Mouse (Mus musculus): Measurements from ENCODE around the gene Ankrd26. TPM values are rescaled to one million over a fixed set of nuclear protein-coding genes. Genes with fewer than 3 reads are reported as not detected.

The Ankrd26 gene
- polyA plus RNA-seq, 1 experiment, result 4.7 TPM

DNA sequence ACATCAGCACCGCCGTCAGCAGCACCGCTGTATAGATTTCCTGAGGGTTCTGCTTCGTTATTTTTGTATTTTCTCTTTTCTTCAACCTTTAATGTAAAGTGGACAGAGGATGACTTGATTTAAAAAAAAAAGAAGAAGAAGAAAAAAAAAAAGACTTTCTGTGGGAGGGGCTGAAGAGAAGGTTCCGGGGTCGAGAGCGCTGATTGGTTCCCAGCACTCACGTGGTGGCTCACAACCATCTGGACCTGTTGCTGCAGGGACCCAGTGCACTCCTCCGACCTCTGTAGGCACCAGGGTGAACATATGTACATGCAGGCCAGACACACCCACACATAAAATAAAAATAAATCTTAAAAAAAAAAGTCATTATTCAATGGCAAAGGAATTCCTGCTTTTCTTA lies 28.6 kb downstream of the Ankrd26 start:
- TF ChIP-seq CTCF (IDR thresholded peaks at IDR 0.05; ENCODE audit: control insufficient read depth, insufficient read depth, low read length) (no peak), POLR2A (IDR thresholded peaks at IDR 0.05; ENCODE audit: borderline replicate concordance, control insufficient read depth, low read depth, low read length) (no peak)
- WGBS, result 92% methylated on average over 9 of the region's 9 CpGs

DNA sequence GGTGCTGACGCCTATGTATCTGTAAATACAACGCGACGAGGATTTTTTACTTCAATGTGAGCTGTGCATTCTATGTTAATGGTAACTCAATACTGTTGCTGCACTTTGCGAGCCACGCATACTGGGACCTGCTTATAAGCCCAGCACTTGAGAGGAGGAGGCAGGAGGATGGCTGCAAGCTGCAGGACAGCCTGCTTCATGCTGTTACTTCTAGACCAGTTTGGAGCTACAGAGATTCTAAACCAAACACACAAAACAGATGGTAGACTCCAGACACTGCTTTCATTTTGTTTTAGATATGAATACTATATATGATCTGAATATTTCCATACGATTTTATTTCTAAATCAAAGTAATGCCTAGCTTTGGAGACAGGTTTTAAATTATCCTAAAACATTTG lies 41.4 kb downstream of the Ankrd26 start:
- WGBS, result 91% methylated on average over 7 of the region's 7 CpGs
- TF ChIP-seq CTCF (IDR thresholded peaks at IDR 0.05; ENCODE audit: control insufficient read depth, insufficient read depth, low read length) (no peak), POLR2A (IDR thresholded peaks at IDR 0.05; ENCODE audit: borderline replicate concordance, control insufficient read depth, low read depth, low read length) (no peak)
- no peak overlapping the region for H3K27ac ChIP-seq (ENCODE audit: control insufficient read depth, insufficient read depth, low read depth, low read length, poor library complexity)
- no peaks in the 10 kb centered on the region for H3K4me1 ChIP-seq (ENCODE audit: control insufficient read depth, insufficient read depth, low read length)
- no peak overlapping the region for H3K4me3 ChIP-seq (replicated peaks; ENCODE audit: control insufficient read depth, low read depth, low read length)

More for the DNA sequence above, 28.6 kb downstream of the Ankrd26 start:
- H3K4me3 ChIP-seq (replicated peaks; ENCODE audit: control insufficient read depth, low read depth, low read length), result no peak overlapping the region
- H3K4me1 ChIP-seq (ENCODE audit: control insufficient read depth, insufficient read depth, low read length), result no peaks in the 10 kb centered on the region
- H3K27ac ChIP-seq (ENCODE audit: control insufficient read depth, insufficient read depth, low read depth, low read length, poor library complexity), result no peak overlapping the region

GRCm38 (mm10) chr6:118513335-118514012 lies 48.6 kb downstream of the Ankrd26 start:
- no peak for TF ChIP-seq POLR2A (IDR thresholded peaks at IDR 0.05; ENCODE audit: borderline replicate concordance, control insufficient read depth, low read depth, low read length)
- no peak for TF ChIP-seq CTCF (IDR thresholded peaks at IDR 0.05; ENCODE audit: control insufficient read depth, insufficient read depth, low read length)
- Histone ChIP-seq H3K4me1 (ENCODE audit: control insufficient read depth, insufficient read depth, low read length) (no peaks in the 10 kb centered on the region), H3K27ac (ENCODE audit: control insufficient read depth, insufficient read depth, low read depth, low read length, poor library complexity) (no peak overlapping the region), H3K4me3 (replicated peaks; ENCODE audit: control insufficient read depth, low read depth, low read length) (no peak overlapping the region)
- 76% methylated on average over 12 of the region's 12 CpGs for WGBS

DNA sequence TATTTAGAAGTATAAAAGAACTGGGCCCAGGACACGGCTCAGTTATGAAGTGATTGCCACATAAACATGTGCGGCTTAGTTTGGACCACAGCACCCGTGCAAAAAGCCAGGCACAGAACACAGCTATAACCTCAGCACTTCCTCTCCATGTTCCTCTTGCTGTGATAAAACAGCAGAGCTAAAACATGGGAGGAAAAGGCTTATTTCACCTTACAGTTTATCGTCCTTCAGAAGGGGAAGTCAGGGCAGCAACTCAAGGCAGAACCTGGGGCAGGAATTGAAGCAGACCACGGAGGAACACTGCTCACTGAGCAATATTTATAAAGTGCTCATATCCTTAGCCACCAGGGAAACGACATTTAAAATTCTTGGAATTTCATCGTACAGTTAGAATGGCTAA lies 63.0 kb downstream of the Ankrd26 start:
- WGBS, result 50% methylated on average over 7 of the region's 7 CpGs
- TF ChIP-seq POLR2A (IDR thresholded peaks at IDR 0.05; ENCODE audit: borderline replicate concordance, control insufficient read depth, low read depth, low read length) (no peak), CTCF (IDR thresholded peaks at IDR 0.05; ENCODE audit: control insufficient read depth, insufficient read depth, low read length) (no peak)
- no peak overlapping the region for H3K27ac ChIP-seq (ENCODE audit: control insufficient read depth, insufficient read depth, low read depth, low read length, poor library complexity)
- no peaks in the 10 kb centered on the region for H3K4me1 ChIP-seq (ENCODE audit: control insufficient read depth, insufficient read depth, low read length)
- no peak overlapping the region for H3K4me3 ChIP-seq (replicated peaks; ENCODE audit: control insufficient read depth, low read depth, low read length)

- Histone ChIP-seq H3K4me1 (ENCODE audit: control insufficient read depth, insufficient read depth, low read length) (no peaks in the 10 kb centered on the region), H3K4me3 (replicated peaks; ENCODE audit: control insufficient read depth, low read depth, low read length) (no peak overlapping the region), H3K27ac (ENCODE audit: control insufficient read depth, insufficient read depth, low read depth, low read length, poor library complexity) (no peak overlapping the region)
- whole genome bisulfite sequencing, result 86% methylated on average over 1 of the region's 1 CpGs
- no peak for TF ChIP-seq CTCF (IDR thresholded peaks at IDR 0.05; ENCODE audit: control insufficient read depth, insufficient read depth, low read length)
Observed at GRCm38 (mm10) chr6:118482125-118482524, 79.9 kb downstream of the Ankrd26 start.

- WGBS, result 3% methylated on average over 38 of the region's 57 CpGs
- Histone ChIP-seq H3K4me3 (replicated peaks; ENCODE audit: control insufficient read depth, low read depth, low read length) (no peak within 1 kb of the TSS), H3K4me1 (ENCODE audit: control insufficient read depth, insufficient read depth, low read length) (no peaks in the 10 kb centered on the region), H3K27ac (ENCODE audit: control insufficient read depth, insufficient read depth, low read depth, low read length, poor library complexity) (no peak within 1 kb of the TSS; the same call in 1 of the 2 replicates)
- TF ChIP-seq CTCF (IDR thresholded peaks at IDR 0.05; ENCODE audit: control insufficient read depth, insufficient read depth, low read length) (no peak), POLR2A (IDR thresholded peaks at IDR 0.05; ENCODE audit: borderline replicate concordance, control insufficient read depth, low read depth, low read length) (peak; percentile 29; the same call in 1 of the 2 replicates)
Observed at GRCm38 (mm10) chr6:118478957-118479708, 82.9 kb downstream of the Ankrd26 start, which contains the start of gene Zfp9. Gene Zfp9, minus strand, starts transcription at chr6:118479320.

- Histone ChIP-seq H3K4me3 (replicated peaks; ENCODE audit: control insufficient read depth, low read depth, low read length) (no peak overlapping the region), H3K4me1 (ENCODE audit: control insufficient read depth, insufficient read depth, low read length) (no peaks in the 10 kb centered on the region), H3K27ac (ENCODE audit: control insufficient read depth, insufficient read depth, low read depth, low read length, poor library complexity) (no peak overlapping the region)
- TF ChIP-seq POLR2A (IDR thresholded peaks at IDR 0.05; ENCODE audit: borderline replicate concordance, control insufficient read depth, low read depth, low read length), result no peak
- no peak for TF ChIP-seq CTCF (IDR thresholded peaks at IDR 0.05; ENCODE audit: control insufficient read depth, insufficient read depth, low read length)
- 73% methylated on average over 10 of the region's 10 CpGs for WGBS
Observed at GRCm38 (mm10) chr6:118477875-118478785, 83.9 kb downstream of the Ankrd26 start.
